Mouse (Mus musculus): Measurements from ENCODE around the gene Zdhhc1. TPM values are rescaled to one million over a fixed set of nuclear protein-coding genes. Genes with fewer than 3 reads are reported as not detected.

Gene Zdhhc1
- total RNA-seq, 1 experiment = 3.2 TPM

GRCm38 (mm10) chr8:105466700-105467291, 29.9 kb downstream of the Zdhhc1 start:
- Histone ChIP-seq H3K36me3 (ENCODE audit: control insufficient read depth, insufficient read depth, low read length, poor library complexity, severe bottlenecking) (no peaks in the 10 kb centered on the region), H3K4me1 (ENCODE audit: control insufficient read depth in 2 of 2, insufficient read depth in 2 of 2, low read length in 2 of 2, poor library complexity in 1 of 2) (peaks cover 2 to 23% of the 10 kb centered on the region in 2 experiments; a peak in 3 of 4 replicates), H3K27ac (ENCODE audit: insufficient read depth, low read depth, low read length, poor library complexity, severe bottlenecking) (no peak overlapping the region), H3K9me3 (ENCODE audit: control insufficient read depth, insufficient read depth, low read depth, low read length) (no peaks in the 10 kb centered on the region), H3K4me3 (ENCODE audit: insufficient read depth in 1 of 2, low read depth in 1 of 2, low read length in 2 of 2, poor library complexity in 1 of 2, severe bottlenecking in 1 of 2) (no peak overlapping the region), H3K9ac (ENCODE audit: insufficient read depth, low read depth, low read length, poor library complexity, severe bottlenecking) (no peak overlapping the region)
- in situ Hi-C loops (cut with MboI; ENCODE audit: low sequenced_read_pairs in 2 of 2, unreplicated experiment in 2 of 2) = no loop called here
- TF ChIP-seq ZC3H11A (IDR thresholded peaks at IDR 0.05; ENCODE audit: borderline replicate concordance, low read depth, low read length) (no peak), MAFK (IDR thresholded peaks at IDR 0.05; ENCODE audit: insufficient read depth, low read depth, low read length) (no peak), HCFC1 (IDR thresholded peaks at IDR 0.05; ENCODE audit: borderline replicate concordance, insufficient read depth, low read length) (no peak), ZNF384 (IDR thresholded peaks at IDR 0.05; ENCODE audit: low read depth, low read length) (no peak), CHD2 (IDR thresholded peaks at IDR 0.05; ENCODE audit: low read depth, low read length) (no peak)
- no peak for DNase-seq (ENCODE audit: low read depth, low spot score)

- TF ChIP-seq MAFK (IDR thresholded peaks at IDR 0.05; ENCODE audit: insufficient read depth, low read depth, low read length) (no peak), CHD2 (IDR thresholded peaks at IDR 0.05; ENCODE audit: low read depth, low read length) (no peak), HCFC1 (IDR thresholded peaks at IDR 0.05; ENCODE audit: borderline replicate concordance, insufficient read depth, low read length) (no peak), ZC3H11A (IDR thresholded peaks at IDR 0.05; ENCODE audit: borderline replicate concordance, low read depth, low read length) (no peak), ZNF384 (IDR thresholded peaks at IDR 0.05; ENCODE audit: low read depth, low read length) (no peak)
- Histone ChIP-seq H3K9ac (ENCODE audit: insufficient read depth, low read depth, low read length, poor library complexity, severe bottlenecking) (no peak overlapping the region), H3K27ac (ENCODE audit: insufficient read depth, low read depth, low read length, poor library complexity, severe bottlenecking) (no peak overlapping the region), H3K4me1 (ENCODE audit: control insufficient read depth in 2 of 2, insufficient read depth in 2 of 2, low read length in 2 of 2, poor library complexity in 1 of 2) (peaks cover 2 to 23% of the 10 kb centered on the region in 2 experiments; a peak in 2 of 4 replicates), H3K9me3 (ENCODE audit: control insufficient read depth, insufficient read depth, low read depth, low read length) (no peaks in the 10 kb centered on the region), H3K36me3 (ENCODE audit: control insufficient read depth, insufficient read depth, low read length, poor library complexity, severe bottlenecking) (no peaks in the 10 kb centered on the region), H3K4me3 (ENCODE audit: insufficient read depth in 1 of 2, low read depth in 1 of 2, low read length in 2 of 2, poor library complexity in 1 of 2, severe bottlenecking in 1 of 2) (no peak overlapping the region)
- no peak for DNase-seq (ENCODE audit: low read depth, low spot score)
- in situ Hi-C loops (cut with MboI; ENCODE audit: low sequenced_read_pairs in 2 of 2, unreplicated experiment in 2 of 2) = no loop called here
Measured at GRCm38 (mm10) chr8:105466246-105466645, 30.5 kb downstream of the Zdhhc1 start.

- peaks cover 0 to 8% of the 10 kb centered on the region in 2 experiments; a peak in 2 of 4 replicates for H3K4me1 ChIP-seq (ENCODE audit: control insufficient read depth in 2 of 2, insufficient read depth in 2 of 2, low read length in 2 of 2, poor library complexity in 1 of 2)
Measured at GRCm38 (mm10) chr8:105464595-105464994, 32.1 kb downstream of the Zdhhc1 start.

DNA sequence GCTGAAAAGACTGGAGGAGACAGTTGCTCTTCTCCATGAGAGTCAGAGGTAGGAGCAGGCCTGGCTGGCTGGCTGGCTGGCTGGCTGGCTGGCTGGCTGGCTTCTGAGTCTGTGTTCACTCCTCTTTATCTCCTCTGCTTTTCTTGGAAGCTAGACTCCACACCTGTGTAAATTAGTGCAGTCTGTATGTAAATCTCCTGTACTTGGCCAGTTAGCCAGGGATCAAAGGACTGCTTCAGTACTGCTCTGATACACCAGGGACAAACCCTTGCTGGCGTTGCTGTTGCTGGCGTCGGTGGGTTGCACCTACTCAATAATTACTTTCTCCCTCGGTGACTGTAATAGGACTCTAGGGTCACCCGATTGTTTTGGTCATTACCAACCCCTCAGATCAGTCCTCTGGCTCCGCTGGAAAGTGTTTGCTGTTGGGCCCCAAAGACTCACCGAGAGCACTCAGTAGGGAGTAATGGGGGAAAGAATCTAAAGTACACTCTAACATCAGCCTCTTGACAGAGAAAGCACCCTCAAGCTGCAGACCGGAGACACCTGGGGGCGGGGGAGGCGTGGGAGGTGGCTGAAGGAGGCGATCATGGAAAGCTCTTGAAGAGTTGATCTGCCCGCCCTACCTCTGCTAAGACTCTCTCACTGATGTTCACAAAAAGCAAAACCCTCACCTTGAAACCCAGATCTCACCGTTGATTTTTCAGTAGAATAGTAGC, 35.5 kb downstream of the Zdhhc1 start:
- no peak for DNase-seq (ENCODE audit: low read depth, low spot score)
- TF ChIP-seq MAFK (IDR thresholded peaks at IDR 0.05; ENCODE audit: insufficient read depth, low read depth, low read length) (no peak; the same call in 1 of the 2 replicates), CHD2 (IDR thresholded peaks at IDR 0.05; ENCODE audit: low read depth, low read length) (no peak), ZNF384 (IDR thresholded peaks at IDR 0.05; ENCODE audit: low read depth, low read length) (no peak), ZC3H11A (IDR thresholded peaks at IDR 0.05; ENCODE audit: borderline replicate concordance, low read depth, low read length) (no peak), HCFC1 (IDR thresholded peaks at IDR 0.05; ENCODE audit: borderline replicate concordance, insufficient read depth, low read length) (no peak)
- Histone ChIP-seq H3K4me3 (ENCODE audit: insufficient read depth in 1 of 2, low read depth in 1 of 2, low read length in 2 of 2, poor library complexity in 1 of 2, severe bottlenecking in 1 of 2) (no peak overlapping the region), H3K9ac (ENCODE audit: insufficient read depth, low read depth, low read length, poor library complexity, severe bottlenecking) (no peak overlapping the region), H3K9me3 (ENCODE audit: control insufficient read depth, insufficient read depth, low read depth, low read length) (no peaks in the 10 kb centered on the region), H3K36me3 (ENCODE audit: control insufficient read depth, insufficient read depth, low read length, poor library complexity, severe bottlenecking) (no peaks in the 10 kb centered on the region), H3K4me1 (ENCODE audit: control insufficient read depth in 2 of 2, insufficient read depth in 2 of 2, low read length in 2 of 2, poor library complexity in 1 of 2) (peaks cover 0 to 3% of the 10 kb centered on the region in 2 experiments; a peak in 1 of 4 replicates), H3K27ac (ENCODE audit: insufficient read depth, low read depth, low read length, poor library complexity, severe bottlenecking) (no peak overlapping the region)
- in situ Hi-C loops (cut with MboI; ENCODE audit: low sequenced_read_pairs in 2 of 2, unreplicated experiment in 2 of 2) = no loop called here

More at GRCm38 (mm10) chr8:105464595-105464994, 32.1 kb downstream of the Zdhhc1 start:
- no peak overlapping the region for H3K4me3 ChIP-seq (ENCODE audit: insufficient read depth in 1 of 2, low read depth in 1 of 2, low read length in 2 of 2, poor library complexity in 1 of 2, severe bottlenecking in 1 of 2)
- H3K27ac ChIP-seq (ENCODE audit: insufficient read depth, low read depth, low read length, poor library complexity, severe bottlenecking) = no peak overlapping the region
- no peaks in the 10 kb centered on the region for H3K36me3 ChIP-seq (ENCODE audit: control insufficient read depth, insufficient read depth, low read length, poor library complexity, severe bottlenecking)
- no peaks in the 10 kb centered on the region for H3K9me3 ChIP-seq (ENCODE audit: control insufficient read depth, insufficient read depth, low read depth, low read length)
- no peak for DNase-seq (ENCODE audit: low read depth, low spot score)
- H3K9ac ChIP-seq (ENCODE audit: insufficient read depth, low read depth, low read length, poor library complexity, severe bottlenecking) = no peak overlapping the region
- in situ Hi-C loops (cut with MboI; ENCODE audit: low sequenced_read_pairs in 2 of 2, unreplicated experiment in 2 of 2) = no loop called here
- TF ChIP-seq CHD2 (IDR thresholded peaks at IDR 0.05; ENCODE audit: low read depth, low read length) (no peak), MAFK (IDR thresholded peaks at IDR 0.05; ENCODE audit: insufficient read depth, low read depth, low read length) (no peak), ZNF384 (IDR thresholded peaks at IDR 0.05; ENCODE audit: low read depth, low read length) (no peak), ZC3H11A (IDR thresholded peaks at IDR 0.05; ENCODE audit: borderline replicate concordance, low read depth, low read length) (no peak), HCFC1 (IDR thresholded peaks at IDR 0.05; ENCODE audit: borderline replicate concordance, insufficient read depth, low read length) (no peak)

Measured in ES-E14 (cell line).